Comparison of ENCODE assay signal across 23 mouse cellular contexts in genomic region chr11:52383741-52384140, GRCm38 (mm10).
"Had no signal": no experiment of that assay in that cellular context is flagged by ENCODE, and none has a peak within 500 bp of the region (broad histone marks: within the 10 kb centered on the region; RNA-seq: fewer than 3 reads in every experiment).

No protein-coding gene starts in this region.

- H3K27ac ChIP-seq: layer of hippocampus, adult 2 months; limb, embryonic 10.5 days; limb, embryonic 13.5 days; liver, embryonic 14.5 days; macrophage; midbrain, embryonic 12.5 days; midbrain, embryonic 15.5 days; neural tube, embryonic 12.5 days; neural tube, embryonic 15.5 days; stomach, postnatal 0 days had no signal

- H3K9ac ChIP-seq: limb, embryonic 13.5 days; liver, embryonic 14.5 days; liver, postnatal 0 days; lung, embryonic 14.5 days; midbrain, embryonic 12.5 days; midbrain, embryonic 15.5 days; neural tube, embryonic 12.5 days; neural tube, embryonic 15.5 days had no signal

- H3K4me2 ChIP-seq: limb, embryonic 13.5 days; lung, embryonic 14.5 days; midbrain, embryonic 12.5 days; midbrain, embryonic 15.5 days; neural tube, embryonic 12.5 days; neural tube, embryonic 15.5 days had no signal

- DNase-seq: layer of hippocampus, adult 9-11 months; liver; liver, postnatal 0 days; lung, embryonic 14.5 days; right cerebral cortex, adult 18-20 months; right cerebral cortex, postnatal 14 days; right cerebral cortex, postnatal 4 days; thymus, adult 2 months; thymus, postnatal 14 days; thymus, postnatal 4 days had no signal

- H3K27me3 ChIP-seq: limb, embryonic 13.5 days; midbrain, embryonic 12.5 days; midbrain, embryonic 15.5 days; neural tube, embryonic 12.5 days; neural tube, embryonic 15.5 days had no signal

- ATAC-seq: inflammation-experienced regulatory T-cells, adult 6 months; intestine, embryonic 16.5 days; liver, postnatal 0 days; lung, postnatal 0 days; midbrain, embryonic 15.5 days had no signal

- H3K9me3 ChIP-seq: limb, embryonic 10.5 days; limb, embryonic 13.5 days; midbrain, embryonic 12.5 days; midbrain, embryonic 15.5 days; neural tube, embryonic 12.5 days; neural tube, embryonic 15.5 days had no signal

- H3K4me3 ChIP-seq: layer of hippocampus, adult 2 months; limb, embryonic 10.5 days; limb, embryonic 13.5 days; midbrain, embryonic 12.5 days; midbrain, embryonic 15.5 days; neural tube, embryonic 12.5 days; neural tube, embryonic 15.5 days had no signal

- H3K4me1 ChIP-seq: limb, embryonic 10.5 days; limb, embryonic 13.5 days; midbrain, embryonic 12.5 days; midbrain, embryonic 15.5 days; neural tube, embryonic 12.5 days; neural tube, embryonic 15.5 days had no signal
